Mouse (Mus musculus): ENCODE results near the gene Rbfox3.

GRCm38 (mm10) chr11:118627541-118627940 lies 283.9 kb downstream of the Rbfox3 start:
- TF ChIP-seq CTCF (IDR thresholded peaks at IDR 0.05; ENCODE audit: extremely low read depth, insufficient read length, insufficient replicate concordance, low read depth, low read length) (no peak), POLR2A (IDR thresholded peaks at IDR 0.05; ENCODE audit: low read depth, low read length) (no peak)

Data from small intestine, adult 2 months (tissue).